Comparison of ENCODE assay signal across 11 mouse cellular contexts in the genomic region with DNA sequence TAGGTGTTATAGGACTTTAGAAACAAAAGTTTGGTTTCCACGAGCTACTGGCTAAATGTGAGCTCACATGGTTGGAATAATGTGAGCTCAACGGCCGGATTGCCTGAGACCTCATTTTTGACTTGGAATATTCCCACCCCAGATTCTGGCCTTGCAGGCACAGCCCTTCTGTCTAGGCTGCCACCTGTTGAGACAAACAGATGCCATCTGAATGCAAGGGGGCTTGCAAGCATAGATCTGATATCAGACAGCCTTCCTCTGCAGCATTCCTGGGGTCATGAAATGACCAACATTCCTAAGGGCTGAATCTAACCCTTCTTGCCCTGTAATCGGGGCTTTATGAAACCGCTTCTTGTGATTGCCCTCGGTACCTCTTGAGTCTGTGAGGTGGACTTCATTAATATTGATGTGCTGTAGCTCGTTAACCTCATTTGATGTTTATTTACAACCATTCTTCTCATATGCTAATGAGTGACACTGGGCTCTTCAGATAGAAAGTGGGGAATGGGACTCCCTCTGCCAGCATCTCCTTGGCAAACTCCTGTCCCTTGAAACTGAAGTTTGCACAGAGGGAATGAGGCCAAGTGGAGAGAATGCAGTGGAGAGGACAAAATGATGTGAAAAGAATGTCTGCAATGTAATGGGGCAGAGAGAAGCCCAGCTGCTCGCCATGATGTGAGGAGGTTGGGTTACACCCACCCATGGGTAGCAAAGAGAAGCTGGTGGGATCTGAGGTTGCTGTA.
DNase-seq lines count a peak whose midpoint lies in the region; ATAC-seq and TF ChIP-seq lines count a peak whose summit lies in the region.
"Had no signal": no experiment of that assay in that cellular context is flagged by ENCODE, and none has a peak within 500 bp of the region (broad histone marks: within the 10 kb centered on the region; RNA-seq: fewer than 3 reads in every experiment).

No protein-coding gene starts in this region.

- H3K79me2 ChIP-seq in myocyte (ENCODE audit: control insufficient read depth, insufficient read depth) = no peaks in the 10 kb centered on the region

- peaks cover 56% of the 10 kb centered on the region for H3K4me1 ChIP-seq in forebrain, embryonic 15.5 days
- H3K4me1 ChIP-seq in intestine, embryonic 15.5 days (replicated peaks) = peaks cover 12% of the 10 kb centered on the region

- H3K9me3 ChIP-seq in forebrain, embryonic 15.5 days = no peaks in the 10 kb centered on the region
- no peaks in the 10 kb centered on the region for H3K9me3 ChIP-seq in intestine, embryonic 15.5 days
- H3K9me3 ChIP-seq: liver, embryonic 13.5 days had no signal

- no peak overlapping the region for H3K4me3 ChIP-seq in left cerebral cortex, adult 2 months
- H3K4me3 ChIP-seq in forebrain, embryonic 15.5 days = no peak overlapping the region
- no peak overlapping the region for H3K4me3 ChIP-seq in myocyte
- no peak overlapping the region for H3K4me3 ChIP-seq in intestine, embryonic 15.5 days (replicated peaks)
- H3K4me3 ChIP-seq: liver, embryonic 13.5 days had no signal

- WGBS in forebrain, embryonic 15.5 days = 11% methylated on average over 8 of the region's 8 CpGs
- 85% methylated on average over 8 of the region's 8 CpGs for WGBS in intestine, embryonic 15.5 days

- ATAC-seq in forebrain, embryonic 15.5 days (replicated peaks) = peak; percentile 36
- ATAC-seq in intestine, embryonic 15.5 days = no peak

- H3K4me2 ChIP-seq in forebrain, embryonic 15.5 days (replicated peaks) = no peak overlapping the region
- peak overlapping the region; percentile 67 for H3K4me2 ChIP-seq in myocyte (ENCODE audit: low read depth)
- H3K4me2 ChIP-seq in intestine, embryonic 15.5 days (replicated peaks) = no peak overlapping the region
- H3K4me2 ChIP-seq: liver, embryonic 13.5 days had no signal

- H3K27ac ChIP-seq in left cerebral cortex, adult 2 months = peak overlapping the region; percentile 24; the same call in 1 of the 2 replicates
- H3K27ac ChIP-seq in forebrain, embryonic 15.5 days (replicated peaks) = peak overlapping the region; percentile 72
- H3K27ac ChIP-seq in intestine, embryonic 15.5 days = no peak overlapping the region
- H3K27ac ChIP-seq: liver, embryonic 13.5 days had no signal

- no peak for TF ChIP-seq POLR2A in myocyte (IDR thresholded peaks at IDR 0.05; ENCODE audit: insufficient read length, low read depth)

- peak; percentile 11 for DNase-seq in cerebellum, adult 11-12 months
- DNase-seq in cerebellum, postnatal 25 days = no peak
- no peak for DNase-seq in left cerebral cortex, adult 2 months (ENCODE audit: extremely low spot score in 1 of 2, low spot score in 2 of 2)
- DNase-seq in left cerebral cortex, adult 11 months (ENCODE audit: low spot score) = no peak
- DNase-seq in heart, postnatal 4 days = no peak
- DNase-seq: adrenal gland, postnatal 25 days; liver, embryonic 13.5 days; thymus, postnatal 36 days had no signal

- H3K27me3 ChIP-seq in forebrain, embryonic 15.5 days = no peaks in the 10 kb centered on the region
- H3K27me3 ChIP-seq in myocyte (ENCODE audit: control insufficient read depth, insufficient read depth, insufficient read length) = no peaks in the 10 kb centered on the region
- H3K27me3 ChIP-seq in intestine, embryonic 15.5 days (replicated peaks) = no peaks in the 10 kb centered on the region
- H3K27me3 ChIP-seq: liver, embryonic 13.5 days had no signal

- H3K36me3 ChIP-seq in forebrain, embryonic 15.5 days = no peaks in the 10 kb centered on the region
- no peaks in the 10 kb centered on the region for H3K36me3 ChIP-seq in myocyte (ENCODE audit: control insufficient read depth, insufficient read depth)
- H3K36me3 ChIP-seq in intestine, embryonic 15.5 days = no peaks in the 10 kb centered on the region
- H3K36me3 ChIP-seq: liver, embryonic 13.5 days had no signal

- no peak for TF ChIP-seq CTCF in left cerebral cortex, adult 2 months (IDR thresholded peaks at IDR 0.05)

- H3K9ac ChIP-seq in forebrain, embryonic 15.5 days (replicated peaks) = no peak overlapping the region
- no peak overlapping the region for H3K9ac ChIP-seq in intestine, embryonic 15.5 days
- H3K9ac ChIP-seq: liver, embryonic 13.5 days had no signal

- intact Hi-C loops in left cerebral cortex, adult 2 months (cut with DNase I) = loop anchor here (2.0 kb wide), 1 partner anchor 45 kb away; no protein-coding TSS in a partner anchor

- no peak overlapping the region for H3ac ChIP-seq in myocyte (ENCODE audit: control insufficient read depth, insufficient read length)

TF ChIP-seq in myocyte, 11 proteins besides CTCF, POLR2A, EP300 and RAD21:
- TF ChIP-seq MYOG (IDR thresholded peaks at IDR 0.05; ENCODE audit: control insufficient read depth in 1 of 3, insufficient read depth in 1 of 3, insufficient read length in 2 of 3, low read depth in 2 of 3) = peak; percentile 53 to 96 (median 81)
- peak; percentile 52 to 98 (median 98) for TF ChIP-seq MYOD1 (IDR thresholded peaks at IDR 0.05; ENCODE audit: control insufficient read depth in 1 of 3, insufficient read length in 2 of 3, low read depth in 2 of 3)
- no peak for TF ChIP-seq E2F4 (IDR thresholded peaks at IDR 0.05; ENCODE audit: insufficient read depth)
- TF ChIP-seq REST (IDR thresholded peaks at IDR 0.05; ENCODE audit: insufficient read depth, insufficient read length) = no peak
- no peak for TF ChIP-seq MAX (IDR thresholded peaks at IDR 0.05; ENCODE audit: low read depth)
- peak; percentile 95 for TF ChIP-seq TCF12 (IDR thresholded peaks at IDR 0.05; ENCODE audit: insufficient read depth, poor library complexity, severe bottlenecking)
- TF ChIP-seq USF1 (IDR thresholded peaks at IDR 0.05; ENCODE audit: low read depth) = no peak
- peak; percentile 86 for TF ChIP-seq TCF3 (IDR thresholded peaks at IDR 0.05; ENCODE audit: insufficient read length, low read depth)
- TF ChIP-seq SRF (IDR thresholded peaks at IDR 0.05; ENCODE audit: control insufficient read depth, insufficient read length, low read depth) = peak; percentile 27
- TF ChIP-seq CEBPB (IDR thresholded peaks at IDR 0.05; ENCODE audit: insufficient read depth, poor library complexity, severe bottlenecking) = 0 out of 2 replicates have a peak, but pooled peaks have one; percentile 22
